Mouse (Mus musculus) liver, embryonic 14.5 days (tissue): ENCODE results near the gene Kri1.

ENCODE experiments used
- CTCF ChIP-seq: IDR thresholded peaks from 2 replicates; pipeline ENCODE4 v1.5.1; 2016; ENCODE audit warnings: antibody characterized with exemption, low read depth, control low read depth
- EP300 ChIP-seq: IDR thresholded peaks from 2 replicates; pipeline ENCODE4 v1.6.1; 2016; ENCODE audit warnings: antibody characterized with exemption, low read depth

GRCm38 (mm10) chr9:21260491-21261040, 27.2 kb downstream of the Kri1 start:
- TF ChIP-seq CTCF (no peak), EP300 (no peak)
